Mouse (Mus musculus) left cerebral cortex, adult 11 months (tissue): ENCODE results near the gene Zfp386.
"Not testable (repeated sequence)": the region's sequence is repeated elsewhere in the genome, so short reads cannot be mapped to it uniquely, and the experiment has no call there.

Source experiments
- DNase-seq: peaks from one replicate; pipeline ENCODE4 v3.0.0; 2022; ENCODE audit warnings: low spot score

The Zfp386 gene

GRCm38 (mm10) chr12:116047440-116048377, at the start of gene Zfp386:
Zfp386 (plus strand) TSS chr12:116047724.
- peak; percentile 98 for DNase-seq

DNA sequence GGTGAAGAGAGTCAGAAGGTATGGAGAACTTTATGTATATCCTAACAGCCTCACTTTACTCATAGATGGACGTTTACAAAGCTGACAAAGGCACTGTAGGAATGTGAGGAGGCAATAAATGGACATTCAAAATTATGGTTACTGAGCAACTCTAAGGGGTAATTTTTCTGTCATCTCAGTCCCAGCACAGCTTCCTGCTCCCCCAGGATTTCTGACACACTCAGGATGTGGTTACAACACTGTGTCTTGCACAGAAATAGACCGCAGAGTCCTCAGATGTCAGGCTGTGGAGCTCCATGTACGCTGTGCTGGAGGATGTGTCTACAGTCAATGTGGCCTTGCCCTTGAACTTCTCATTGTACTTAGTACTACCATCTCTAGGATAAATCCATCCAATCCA, 47.7 kb upstream of the Zfp386 start:
- not testable (repeated sequence) for DNase-seq

DNA sequence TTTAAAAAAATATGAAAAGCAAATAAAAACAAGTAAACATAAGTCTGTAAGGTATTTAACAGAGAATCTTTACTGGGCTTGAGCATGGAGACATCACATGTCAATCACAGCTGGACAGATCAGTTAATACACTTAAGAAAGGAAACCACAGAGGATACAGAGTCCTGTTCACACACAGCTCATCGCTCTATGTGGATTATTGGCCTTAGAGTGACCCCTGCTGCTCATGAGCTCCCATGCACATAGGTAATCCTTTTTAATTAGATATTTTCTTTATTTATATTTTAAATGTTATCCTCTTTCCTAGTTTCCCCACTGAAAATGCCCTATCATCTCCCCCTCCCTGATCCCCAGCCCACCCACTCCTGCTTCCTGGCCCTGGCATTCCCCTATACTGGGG, 44.6 kb upstream of the Zfp386 start:
- not testable (repeated sequence) for DNase-seq

DNA sequence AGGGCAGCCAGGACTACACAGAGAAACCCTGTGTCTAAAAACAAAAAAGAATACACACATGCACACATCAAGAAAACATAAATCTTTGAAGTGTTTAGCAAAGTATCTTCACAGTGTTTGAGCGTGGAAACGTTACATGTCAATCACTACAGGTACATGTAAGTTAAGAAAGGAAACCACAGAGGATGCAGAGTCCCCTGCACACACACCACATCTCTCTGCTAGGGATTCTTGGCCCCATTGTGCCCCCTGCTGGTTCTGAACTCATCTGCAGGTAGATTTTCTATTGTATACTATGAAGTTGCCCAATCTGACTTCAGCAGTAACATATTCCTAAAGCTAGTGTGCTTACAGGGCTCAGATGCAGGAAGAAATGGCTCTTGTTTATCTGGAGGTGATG, 36.7 kb upstream of the Zfp386 start:
- no peak for DNase-seq

DNA sequence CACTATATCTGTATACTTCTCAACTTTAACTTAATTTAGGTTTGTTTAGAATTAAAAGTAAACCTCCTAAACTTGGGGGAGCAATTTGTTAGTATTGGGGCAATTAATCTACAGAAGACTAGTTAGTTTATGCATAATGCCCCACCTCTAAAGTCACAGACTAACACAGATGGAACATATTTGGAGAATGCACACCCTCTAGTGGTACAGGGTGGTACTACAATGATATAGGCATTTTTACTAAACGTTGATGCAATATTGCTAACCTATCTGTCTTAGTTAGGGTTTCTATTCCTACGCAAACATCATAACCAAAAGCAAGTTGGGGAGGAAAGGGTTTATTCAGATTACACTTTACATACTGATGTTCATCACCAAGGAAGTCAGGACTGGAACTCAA, 19.4 kb upstream of the Zfp386 start:
- no peak for DNase-seq

DNA sequence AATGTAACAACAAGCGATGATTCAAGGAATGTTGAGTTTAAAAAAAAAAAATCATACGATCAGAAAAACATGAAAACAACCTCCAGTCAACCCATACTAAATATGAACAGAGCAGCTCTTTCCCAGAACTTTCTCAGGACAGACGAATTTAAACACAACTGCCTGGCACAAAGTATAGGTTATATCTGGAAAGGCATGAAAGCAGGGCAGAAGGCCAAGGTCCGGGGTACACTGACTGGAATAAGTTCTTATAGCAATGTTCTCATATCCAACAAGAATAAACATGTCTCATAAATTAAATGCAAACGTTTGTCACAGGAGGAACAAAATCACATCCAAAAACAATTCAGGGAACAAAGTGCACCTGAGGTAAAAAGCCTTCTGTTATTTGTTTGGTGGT, 12.2 kb upstream of the Zfp386 start:
- no peak for DNase-seq

DNA sequence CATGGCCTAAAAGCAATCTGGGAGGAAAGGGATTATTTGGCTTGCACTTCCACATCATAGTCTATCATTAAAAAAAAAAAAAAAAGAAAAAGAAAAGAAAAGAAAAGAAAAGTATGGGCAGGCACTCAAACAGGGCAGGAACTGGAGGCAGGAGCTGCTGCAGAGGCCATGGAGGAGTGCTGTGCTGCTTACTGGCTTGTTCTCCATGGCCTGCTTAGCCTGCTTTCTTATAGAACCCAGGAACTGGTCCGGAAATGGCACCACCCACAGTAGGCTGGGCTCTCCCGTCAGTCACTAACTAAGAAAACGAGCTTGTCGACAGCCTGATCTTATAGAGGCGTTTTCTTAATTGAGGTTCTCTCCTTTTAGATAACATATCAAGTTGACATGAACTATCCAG, 2.7 kb upstream of the Zfp386 start:
- no peak for DNase-seq

- no peak for DNase-seq
Measured at GRCm38 (mm10) chr12:116048766-116049165, 1.2 kb downstream of the Zfp386 start.

- no peak for DNase-seq
Measured at GRCm38 (mm10) chr12:116049236-116049635, 1.7 kb downstream of the Zfp386 start.

GRCm38 (mm10) chr12:116049701-116050100, 2.2 kb downstream of the Zfp386 start:
- no peak for DNase-seq

DNA sequence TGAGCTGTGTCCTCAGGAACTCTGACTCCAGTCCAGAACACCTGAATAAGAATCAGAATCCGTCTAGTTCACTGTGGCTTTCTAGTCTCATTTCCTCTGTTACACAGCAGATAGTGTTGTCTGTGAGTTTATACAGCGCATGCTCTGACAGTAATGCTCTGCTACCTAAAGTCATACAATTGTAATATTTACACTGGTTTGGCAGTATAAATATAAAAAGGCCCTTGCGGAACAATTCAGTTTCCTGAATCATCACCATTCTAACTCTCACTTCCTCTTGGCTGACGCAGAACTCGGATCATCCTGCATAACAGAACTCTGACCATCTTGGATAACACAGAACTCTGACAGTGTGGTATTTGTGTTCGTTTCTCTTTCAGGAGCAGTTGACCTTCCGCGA, 6.8 kb downstream of the Zfp386 start:
- DNase-seq: no peak

DNA sequence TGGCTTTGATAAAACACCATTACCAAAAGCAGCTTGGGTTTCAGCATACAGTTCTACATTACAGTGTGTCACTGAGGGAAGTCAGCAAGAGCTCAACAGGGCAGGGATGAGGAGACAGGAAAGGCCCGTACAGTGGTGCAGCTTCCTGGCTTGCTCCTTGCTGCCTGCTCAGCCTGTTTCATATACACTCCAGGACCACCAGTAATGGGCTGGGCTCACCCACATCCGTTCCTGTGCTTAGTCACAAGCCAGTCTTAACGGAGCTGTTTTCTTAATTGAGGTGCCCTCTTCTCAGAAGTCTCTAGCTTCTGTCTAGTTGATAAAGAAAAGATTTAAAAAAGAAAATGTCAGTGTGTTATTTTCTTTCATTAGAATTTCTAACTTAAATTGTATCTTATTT, 8.6 kb downstream of the Zfp386 start:
- no peak for DNase-seq

DNA sequence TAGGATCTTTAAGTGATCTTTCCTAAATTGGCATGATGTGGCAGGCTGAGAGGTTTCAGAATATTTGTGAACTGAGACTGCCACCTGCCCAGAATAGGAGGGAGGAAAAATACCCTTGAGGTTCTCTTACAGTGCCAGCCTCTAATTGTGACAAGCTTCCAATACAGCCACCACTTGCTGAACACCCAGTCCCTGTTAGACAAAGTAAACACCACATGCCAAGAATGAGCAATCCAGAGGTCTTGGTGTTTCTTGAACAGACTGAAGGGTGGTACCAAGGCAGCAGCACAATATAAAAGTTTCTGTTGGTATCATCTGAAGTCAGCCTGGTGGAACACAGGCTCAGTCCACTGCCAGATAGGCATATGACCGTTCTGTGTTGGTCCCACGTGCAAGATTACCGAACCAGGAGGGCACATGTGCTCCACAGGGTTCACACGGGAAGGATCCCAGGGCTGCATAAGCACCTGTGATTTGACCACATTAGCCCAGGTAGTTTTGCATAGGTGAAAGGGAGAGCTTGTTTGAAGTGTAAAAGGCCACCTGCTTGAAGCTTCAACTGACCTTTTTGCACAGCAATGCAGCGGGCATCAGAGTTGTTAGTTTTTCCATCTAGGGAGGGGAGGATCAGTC, 14.2 kb downstream of the Zfp386 start:
- DNase-seq: no peak

DNA sequence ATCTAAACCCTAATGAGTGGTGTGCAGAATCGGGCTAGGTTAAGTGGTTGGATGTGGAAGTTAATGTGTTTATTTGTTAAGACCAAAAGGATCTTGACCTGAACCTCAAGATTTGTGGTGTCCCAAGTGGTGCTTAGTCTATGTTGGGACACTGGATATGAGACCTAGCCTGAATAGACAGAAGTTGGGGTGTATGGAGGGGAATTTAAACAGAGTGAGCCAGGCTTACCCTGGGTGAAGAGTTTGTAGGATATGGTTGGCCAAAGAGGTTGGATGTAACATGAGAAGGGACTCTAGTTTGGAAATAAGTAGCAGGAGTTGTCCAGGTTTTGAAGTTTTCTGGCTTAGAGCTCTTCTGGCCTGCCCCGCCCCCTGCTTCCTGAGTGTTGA, 14.7 kb downstream of the Zfp386 start:
- DNase-seq: no peak

DNA sequence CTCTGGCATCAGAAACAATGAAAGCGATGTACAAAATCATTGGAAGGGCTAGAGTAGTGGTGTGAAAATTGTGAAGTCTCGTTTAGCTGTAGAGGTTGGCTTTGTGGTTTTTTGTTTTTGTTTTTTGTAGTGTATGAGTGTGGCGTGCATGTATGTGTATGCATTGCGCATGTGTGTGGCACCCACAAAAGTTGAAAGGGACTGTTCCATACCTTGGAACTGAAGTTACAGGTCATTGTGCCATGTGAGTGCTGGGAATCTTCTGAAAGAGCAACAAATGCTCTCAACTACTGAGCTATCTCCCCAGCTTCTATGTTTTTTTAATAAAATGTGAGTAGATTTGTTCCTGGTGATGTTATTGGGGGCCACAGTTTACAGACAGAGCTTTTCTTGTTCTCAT, 15.5 kb downstream of the Zfp386 start:
- DNase-seq: no peak

DNA sequence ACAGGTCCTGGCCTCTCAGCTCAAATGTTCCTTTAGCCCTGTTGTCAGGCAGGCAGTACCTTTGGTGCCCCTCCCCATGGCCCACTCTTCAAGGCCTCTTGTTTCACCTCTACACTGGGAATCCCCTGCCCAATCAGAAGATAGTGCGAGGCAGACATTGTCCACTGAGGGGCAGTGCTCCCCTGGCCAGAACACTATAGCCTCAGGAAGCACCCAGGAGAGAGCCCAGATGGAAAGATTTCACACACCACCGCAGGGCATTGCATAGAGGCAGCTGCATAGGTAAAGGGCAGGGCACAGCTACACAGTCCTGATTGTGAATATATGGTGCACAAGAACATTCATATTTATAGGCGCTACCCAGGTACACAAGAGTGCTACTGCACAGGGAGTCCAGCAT, 23.5 kb downstream of the Zfp386 start:
- DNase-seq: no peak

DNA sequence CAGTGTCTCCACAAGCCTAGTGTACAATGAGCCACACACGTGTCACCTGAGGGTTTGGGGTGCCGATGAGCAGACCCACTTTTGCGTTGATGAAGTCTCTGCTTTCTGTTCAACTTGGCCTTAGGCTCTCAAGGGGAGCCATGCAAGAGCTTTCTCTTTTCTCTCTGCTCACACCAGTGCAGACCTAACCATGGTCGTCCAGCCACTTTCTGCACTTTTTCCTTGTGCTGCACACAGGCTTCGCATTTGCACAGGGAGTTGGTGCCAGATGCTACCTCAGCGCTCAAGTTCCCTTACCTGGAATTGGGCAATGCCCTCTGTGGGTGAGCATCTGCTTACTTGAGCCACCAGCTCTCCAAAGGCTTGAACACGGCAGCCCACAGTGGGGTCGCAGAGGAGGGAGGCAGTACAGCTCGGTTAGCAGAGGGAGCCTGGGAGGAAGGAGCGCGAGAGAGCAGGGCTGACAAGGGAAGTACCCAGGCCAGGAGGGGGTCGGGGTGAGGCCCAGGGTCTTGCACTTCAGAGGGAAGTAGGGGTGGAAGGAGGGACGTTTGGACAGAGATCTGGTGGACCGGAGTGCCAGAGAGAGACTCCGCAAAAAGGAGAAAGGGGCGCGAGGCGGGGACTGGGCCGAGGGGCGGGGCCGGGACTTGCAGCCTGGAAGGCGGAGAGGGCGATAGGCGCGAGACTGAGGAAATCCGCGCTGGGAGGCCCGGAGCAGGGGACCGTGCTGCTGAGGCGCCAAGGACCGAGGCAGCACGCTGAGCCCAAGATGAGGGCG, 29.7 kb downstream of the Zfp386 start, which contains the start of gene Vipr2:
Gene Vipr2, plus strand, starts transcription at position 653 of the 781 bp plus-strand sequence.
- no peak for DNase-seq

- DNase-seq: no peak
Measured at GRCm38 (mm10) chr12:116077855-116078366, 30.4 kb downstream of the Zfp386 start.

- DNase-seq: no peak
Measured at GRCm38 (mm10) chr12:116083125-116083524, 35.6 kb downstream of the Zfp386 start.

DNA sequence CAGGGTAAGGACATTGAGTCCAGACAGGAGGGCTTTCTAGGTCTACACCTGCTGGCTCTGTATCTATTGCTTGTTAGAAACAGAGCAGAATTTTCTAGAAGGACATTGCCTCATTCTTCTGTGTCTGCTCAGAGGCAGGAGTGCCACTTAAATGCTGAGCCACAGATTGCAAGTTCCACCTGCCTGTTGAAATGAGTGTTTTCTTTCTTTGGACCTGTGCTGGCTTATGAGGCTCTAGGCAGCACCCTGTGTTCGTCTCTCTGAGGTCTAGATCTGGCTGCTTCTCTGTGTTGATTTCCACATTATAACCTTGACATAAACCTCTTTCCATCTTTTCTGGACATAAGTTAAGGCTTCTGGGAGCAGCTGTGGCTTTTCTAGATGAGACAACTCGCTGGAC, 36.8 kb downstream of the Zfp386 start:
- no peak for DNase-seq

GRCm38 (mm10) chr12:116086951-116087600, 39.6 kb downstream of the Zfp386 start:
- no peak for DNase-seq

GRCm38 (mm10) chr12:116089836-116090235, 42.3 kb downstream of the Zfp386 start:
- DNase-seq: no peak
